Mouse (Mus musculus): ENCODE measurements around the gene Anxa6.
"Not testable (repeated sequence)": the region's sequence is repeated elsewhere in the genome, so short reads cannot be mapped to it uniquely, and the experiment has no call there.

Gene Anxa6

DNA sequence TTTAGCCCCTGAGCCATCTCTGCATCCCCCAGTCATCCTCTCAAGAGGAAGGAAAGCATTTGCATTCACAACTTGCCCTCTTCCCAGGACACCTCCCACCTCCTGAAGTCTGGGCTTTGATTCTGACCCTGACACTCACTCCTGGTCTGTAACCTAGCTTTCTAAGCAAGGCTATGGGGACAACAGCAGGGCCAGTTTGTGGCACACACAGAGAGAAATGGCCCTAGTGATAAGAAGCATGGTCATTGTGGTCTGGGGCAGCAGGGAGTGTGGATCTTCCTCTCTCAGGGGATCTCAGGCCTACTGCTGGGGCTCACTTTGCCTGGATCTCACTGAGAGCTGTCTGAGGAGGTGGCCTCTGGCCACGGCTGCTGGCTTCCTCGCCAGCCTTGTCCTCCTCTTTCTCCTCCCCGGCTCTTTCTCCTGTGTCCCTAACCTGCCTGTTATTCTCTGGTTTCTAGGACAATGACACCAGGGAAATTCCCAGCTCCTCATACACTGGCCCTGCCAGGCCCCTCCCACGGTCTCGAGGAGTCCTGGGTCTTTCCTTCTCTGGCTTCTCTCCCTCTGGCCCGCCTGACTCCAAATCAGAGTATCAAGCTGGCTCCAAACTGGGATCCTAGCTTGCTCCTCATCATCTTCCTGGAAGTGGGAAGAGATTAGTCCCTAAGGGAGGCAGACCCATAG, 71.9 kb downstream of the Anxa6 start:
- no peak for DNase-seq (ENCODE audit: low spot score in 2 of 2)

DNA sequence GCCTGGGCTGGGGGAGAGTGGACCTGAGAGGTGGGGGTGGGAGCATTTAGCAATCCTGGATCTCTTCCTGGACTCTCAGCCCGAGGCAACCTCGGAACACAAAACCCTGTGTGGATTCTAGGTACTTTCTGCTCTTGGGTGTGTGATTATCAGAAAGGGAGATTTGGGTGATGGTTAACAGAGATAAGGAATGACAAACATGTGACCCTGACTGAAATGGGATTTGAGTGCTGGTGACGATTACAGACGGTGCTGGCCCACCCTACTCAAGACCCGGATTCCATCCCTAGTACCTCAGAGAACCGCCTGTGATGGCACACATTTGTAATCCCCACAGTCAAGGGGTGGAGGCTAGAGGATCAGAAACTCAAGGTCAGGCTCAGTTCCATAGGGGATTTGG, 73.0 kb downstream of the Anxa6 start:
- no peak for DNase-seq (ENCODE audit: low spot score in 2 of 2)

- no peak for DNase-seq (ENCODE audit: low spot score in 2 of 2)
These were observed 74.6 kb downstream of the Anxa6 start for GRCm38 (mm10) chr11:54958571-54959073.

GRCm38 (mm10) chr11:54957708-54958107, 75.5 kb downstream of the Anxa6 start:
- DNase-seq (ENCODE audit: low spot score in 2 of 2) = not testable (repeated sequence)

DNA sequence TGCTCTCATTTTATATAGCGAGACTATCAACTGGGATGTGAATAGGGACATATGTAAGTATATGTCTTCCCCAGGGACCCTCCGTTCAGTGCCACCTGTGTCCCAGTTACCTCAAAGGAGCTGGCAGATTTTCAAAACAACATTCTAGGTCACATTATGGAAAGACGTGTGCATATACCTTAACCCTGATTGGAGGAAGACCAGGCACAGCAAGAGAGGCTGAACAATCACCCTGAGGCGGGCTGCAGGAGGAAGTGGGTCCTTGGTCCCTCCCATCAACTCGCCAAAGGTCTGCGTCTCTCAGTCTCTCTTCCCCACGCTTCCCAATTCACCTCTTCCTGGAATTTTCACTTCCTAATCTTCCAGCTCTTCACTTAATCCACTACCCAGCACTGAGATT, 76.3 kb downstream of the Anxa6 start:
- DNase-seq (ENCODE audit: low spot score in 2 of 2) = no peak

- DNase-seq (ENCODE audit: low spot score in 2 of 2) = peak; percentile 98 to 99
These were observed 77.3 kb downstream of the Anxa6 start for GRCm38 (mm10) chr11:54955735-54956480.

GRCm38 (mm10) chr11:54955400-54955734, 77.9 kb downstream of the Anxa6 start:
- DNase-seq (ENCODE audit: low spot score in 2 of 2) = not testable (repeated sequence)

GRCm38 (mm10) chr11:54954716-54955115, 78.5 kb downstream of the Anxa6 start:
- DNase-seq (ENCODE audit: low spot score in 2 of 2) = no peak

DNA sequence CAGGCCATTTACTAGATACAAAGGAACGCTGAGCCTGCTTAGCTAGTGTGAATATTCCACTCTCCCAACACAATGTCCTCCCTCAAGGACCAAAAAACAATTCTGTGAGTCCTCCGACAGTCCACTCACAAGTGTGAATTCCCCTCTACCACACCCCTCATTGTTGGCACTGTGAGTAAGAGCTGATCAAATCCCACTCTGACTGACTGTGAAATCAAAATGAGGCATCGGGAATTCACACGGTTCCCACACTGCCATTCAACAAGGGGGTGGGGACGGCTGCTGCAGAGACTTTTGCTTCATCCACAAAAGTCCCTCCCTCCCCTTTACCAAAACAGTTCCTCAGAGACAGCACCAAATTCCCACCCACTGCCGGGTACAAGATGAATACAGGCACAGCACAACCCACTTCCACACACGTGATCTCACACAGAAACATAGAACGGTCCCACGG, 79.2 kb downstream of the Anxa6 start:
- no peak for DNase-seq (ENCODE audit: low spot score in 2 of 2)

DNA sequence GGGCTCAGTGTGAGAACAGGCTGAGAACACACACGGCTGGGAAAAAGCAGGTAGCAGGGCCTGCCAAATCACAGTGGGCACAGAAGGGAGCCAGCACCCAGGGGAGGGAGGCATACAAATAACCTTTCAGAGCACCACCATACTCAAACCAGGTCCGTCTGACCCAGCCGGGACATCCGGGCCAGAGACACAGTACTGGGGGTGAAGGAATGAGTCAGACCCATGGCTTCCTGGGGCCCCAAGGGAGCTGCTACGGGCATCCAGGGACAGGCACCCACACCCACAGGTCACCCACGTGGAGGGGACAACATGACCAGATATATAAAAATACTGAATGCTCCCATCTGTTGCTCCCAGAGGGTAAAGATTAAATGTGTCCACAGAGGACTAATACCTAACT, 80.6 kb downstream of the Anxa6 start:
- no peak for DNase-seq (ENCODE audit: low spot score in 2 of 2)

DNA sequence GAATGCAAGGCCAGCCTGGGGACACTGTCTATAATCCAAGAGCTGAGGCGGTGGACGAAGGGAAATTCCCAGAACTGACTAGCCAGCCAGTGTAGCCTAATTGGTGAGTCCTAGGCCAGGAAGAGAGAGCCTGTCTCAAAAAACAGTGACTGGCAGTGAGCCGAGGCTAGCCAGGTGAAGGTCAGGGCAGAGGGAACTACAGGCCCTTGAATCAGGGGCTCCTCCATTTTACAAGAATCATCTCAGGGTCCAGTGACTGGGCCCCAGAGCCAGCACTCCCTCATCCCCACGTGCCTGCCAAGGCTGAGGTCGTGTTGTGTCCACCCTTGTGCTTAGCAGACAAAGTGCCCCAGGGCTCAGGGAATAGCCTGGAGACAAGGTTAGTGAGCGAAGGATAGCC, 82.6 kb downstream of the Anxa6 start:
- no peak for DNase-seq (ENCODE audit: low spot score in 2 of 2)

DNA sequence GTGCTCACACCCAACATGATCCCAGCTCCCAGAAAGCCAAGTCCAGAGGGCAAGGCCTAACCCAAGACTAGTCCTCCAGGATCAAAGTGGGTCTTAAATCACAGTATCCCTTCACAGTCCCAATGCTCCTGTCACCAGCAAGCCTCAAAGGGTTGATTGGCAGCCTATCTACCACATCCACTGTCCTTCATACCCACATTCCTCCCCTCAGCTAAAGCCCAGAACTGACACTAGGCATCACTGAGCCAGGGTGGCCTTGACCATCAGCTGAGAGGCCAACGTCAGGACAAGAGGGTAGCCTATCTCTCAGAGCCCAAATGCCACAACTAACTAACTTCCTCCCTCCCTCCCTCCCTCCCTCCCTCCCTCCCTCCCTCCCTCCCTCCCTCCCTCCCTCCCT, 83.5 kb downstream of the Anxa6 start:
- no peak for DNase-seq (ENCODE audit: low spot score in 2 of 2)

- no peak for DNase-seq (ENCODE audit: low spot score in 2 of 2)
These were observed 88.5 kb downstream of the Anxa6 start for GRCm38 (mm10) chr11:54944702-54945101.

- DNase-seq (ENCODE audit: low spot score in 2 of 2) = no peak
These were observed 93.2 kb downstream of the Anxa6 start for GRCm38 (mm10) chr11:54940056-54940455.

- DNase-seq (ENCODE audit: low spot score in 2 of 2) = no peak
These were observed 93.7 kb downstream of the Anxa6 start for GRCm38 (mm10) chr11:54939501-54939900.

DNA sequence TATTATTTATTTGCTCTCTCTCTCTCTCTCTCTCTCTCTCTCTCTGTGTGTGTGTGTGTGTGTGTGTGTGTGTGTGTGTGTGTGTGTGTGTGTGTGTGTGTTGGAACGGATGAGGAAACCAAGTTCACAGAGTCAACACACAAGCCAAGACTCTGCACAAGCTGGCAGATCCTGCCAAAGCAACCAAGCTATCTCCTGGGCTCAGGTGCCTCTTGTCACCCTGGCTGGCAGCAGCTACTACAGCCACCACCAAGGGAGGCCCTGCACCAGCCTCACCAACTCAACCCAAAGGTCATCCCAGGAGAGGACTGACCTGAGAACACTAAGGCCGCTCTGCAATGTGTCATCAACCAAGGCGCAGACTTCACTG, 96.5 kb downstream of the Anxa6 start:
- no peak for DNase-seq (ENCODE audit: low spot score in 2 of 2)

- DNase-seq (ENCODE audit: low spot score in 2 of 2) = peak; percentile 61 to 75
These were observed 97.0 kb downstream of the Anxa6 start for GRCm38 (mm10) chr11:54936035-54936770.

DNA sequence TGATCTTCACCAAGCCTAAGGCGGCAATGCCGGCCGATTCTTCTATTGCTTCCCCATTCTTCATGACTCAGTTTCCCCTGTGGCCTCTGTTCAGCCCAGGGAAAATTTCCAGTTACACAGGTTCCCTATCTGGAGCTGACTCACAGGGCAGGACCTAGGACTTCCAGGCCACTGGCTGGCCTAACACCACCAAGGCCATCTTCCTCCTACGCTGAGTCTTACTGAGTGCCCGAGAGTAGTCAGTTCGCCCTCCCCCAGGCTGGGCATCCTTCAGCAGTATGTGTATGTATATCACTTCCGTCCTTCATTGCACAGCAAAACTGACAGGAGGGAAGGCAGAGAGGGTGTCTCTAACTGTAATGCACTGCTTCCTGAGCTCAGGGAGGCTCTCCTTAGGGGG, 99.0 kb downstream of the Anxa6 start:
- no peak for DNase-seq (ENCODE audit: low spot score in 2 of 2)

DNA sequence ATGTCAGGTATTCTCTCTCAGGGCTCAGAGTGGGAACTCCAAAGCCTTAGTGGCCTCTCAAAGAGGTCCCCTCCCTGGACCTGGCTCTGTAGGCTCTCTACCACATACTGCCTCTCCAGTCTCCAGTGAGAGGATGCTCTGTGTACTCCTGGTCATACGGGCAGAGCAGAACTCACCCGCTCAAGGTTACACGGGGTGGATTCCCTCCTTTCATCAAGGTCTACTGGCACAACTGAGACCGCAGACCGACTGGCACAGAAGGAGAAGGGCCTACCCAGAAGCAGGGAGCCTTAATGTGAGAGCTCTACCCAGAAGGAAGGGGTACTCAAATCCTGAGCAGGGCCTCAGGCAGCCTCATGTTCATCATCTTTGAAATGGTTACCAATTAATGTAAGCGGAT, 100.7 kb downstream of the Anxa6 start:
- no peak for DNase-seq (ENCODE audit: low spot score in 2 of 2)

DNA sequence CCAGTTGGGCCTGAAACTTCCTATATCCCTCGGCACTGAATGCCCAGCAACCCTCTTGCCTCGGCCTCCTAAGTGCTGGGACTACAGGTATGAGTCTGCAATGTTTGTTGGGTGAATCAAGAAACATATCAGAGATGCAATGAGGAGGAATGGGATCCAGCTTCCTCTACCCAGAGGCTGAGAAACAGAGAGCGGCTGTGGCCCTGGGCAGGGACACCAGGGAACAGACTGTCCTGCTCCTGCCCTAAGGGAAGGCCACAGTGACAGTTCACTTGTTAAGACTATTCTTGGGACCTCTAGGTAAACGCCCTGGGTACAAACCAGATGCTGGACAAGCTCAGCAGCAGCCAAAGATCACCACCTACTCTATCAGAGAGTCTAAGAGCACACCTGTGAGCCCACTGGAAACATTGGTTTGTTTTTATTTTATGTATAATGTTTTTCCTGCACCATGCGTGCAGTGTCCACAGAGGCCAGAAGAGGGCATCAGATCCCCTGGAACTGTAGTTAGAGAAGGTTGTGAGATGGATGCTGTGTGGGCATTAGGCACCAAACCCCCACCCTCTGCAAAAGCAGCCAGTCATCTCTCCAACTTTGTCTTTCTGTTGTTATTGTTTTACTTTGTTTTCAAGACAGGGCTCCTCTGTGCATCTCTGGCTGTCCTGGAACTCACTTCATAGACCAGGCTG, 101.7 kb downstream of the Anxa6 start:
- peak; percentile 36 to 77 for DNase-seq (ENCODE audit: low spot score in 2 of 2)

DNA sequence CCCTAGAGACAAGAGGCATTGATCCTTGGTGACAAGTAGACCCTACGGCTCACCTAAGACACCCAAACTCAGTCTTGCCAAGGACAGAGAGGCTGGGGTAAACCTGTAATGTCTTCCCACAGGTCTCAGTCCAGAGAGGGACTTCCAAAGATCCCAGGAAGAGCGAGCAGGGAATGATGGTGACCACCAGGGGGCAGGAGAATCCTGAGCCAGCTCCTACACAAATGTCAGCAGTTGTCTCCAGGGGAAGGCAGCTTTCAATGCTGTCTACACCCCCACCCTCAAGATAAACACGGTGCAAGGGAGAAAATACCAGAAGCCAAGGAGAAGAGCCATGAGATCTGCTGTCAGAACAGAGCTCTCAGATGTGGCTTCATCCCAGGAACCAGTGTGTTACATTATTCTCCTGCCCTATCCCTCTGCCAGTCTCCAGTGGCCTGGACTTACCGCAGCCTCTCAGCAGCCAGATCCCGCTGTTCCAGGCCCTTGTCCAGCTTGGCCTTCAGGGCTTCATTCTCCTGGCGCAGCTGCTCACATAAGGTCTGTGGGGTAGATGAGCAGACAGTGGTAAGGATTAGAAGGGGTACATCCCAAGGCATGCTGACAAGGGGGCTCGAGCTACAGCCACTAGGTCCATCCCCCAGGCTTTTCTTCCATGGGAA, 102.8 kb downstream of the Anxa6 start:
- DNase-seq (ENCODE audit: low spot score in 2 of 2) = no peak

DNA sequence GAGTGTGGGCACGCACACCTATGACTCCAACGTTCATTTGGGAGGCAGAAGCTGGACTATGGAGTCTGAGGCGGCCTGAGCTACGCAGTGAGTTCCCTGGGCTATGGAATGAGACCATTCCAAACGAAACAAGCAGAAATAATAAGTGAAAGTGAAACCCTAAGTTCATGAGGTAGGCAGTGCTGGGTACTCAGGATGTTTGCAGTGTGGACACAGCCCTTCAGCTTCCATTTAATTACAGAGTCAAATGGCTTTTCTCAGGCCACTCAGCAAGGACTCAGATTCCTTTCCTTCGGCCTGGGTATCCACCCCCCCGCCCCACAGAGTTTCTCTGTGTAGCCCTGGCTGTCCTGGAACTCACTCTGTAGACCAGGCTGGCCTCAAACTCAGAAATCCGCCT, 103.5 kb downstream of the Anxa6 start:
- DNase-seq (ENCODE audit: low spot score in 2 of 2) = no peak
